Mouse (Mus musculus) spleen, adult 10 weeks (tissue): Measurements from ENCODE around the gene Fam53b. TPM values are rescaled to one million over a fixed set of nuclear protein-coding genes. Genes with fewer than 3 reads are reported as not detected.

Experiments used
- polyA plus RNA-seq: library from polyadenylated mRNA; stranded (reverse); fragments of 350-450 nt; fragmentation: Illumina TruSeq; extraction: RNeasy Lipid Tissue Mini Kit (QIAGEN cat#74804); gene quantifications from one replicate; pipeline ENCODE4 v1.2.3, GENCODE M21; 2015; ENCODE audit warnings: low replicate concordance; ENCODE audit not compliant: insufficient read depth

Gene Fam53b
- 28.2 TPM for polyA plus RNA-seq

GRCm38 (mm10) chr7:132813416-132814088 lies at the start of gene Fam53b:
Gene Fam53b (minus strand): TSS chr7:132813886.

GRCm38 (mm10) chr7:132859042-132859958 lies 45.6 kb upstream of the Fam53b start, which contains the start of gene Abraxas2:
Gene Abraxas2 (plus strand): TSS chr7:132859225.

GRCm38 (mm10) chr7:132852173-132852844 lies 38.6 kb upstream of the Fam53b start, which contains the start of gene Eef1akmt2:
Gene Eef1akmt2 (minus strand): TSS chr7:132852673.

Other genes starting within 250 kb of the Fam53b start
- 113 TPM for gene Oat, start 237.5 kb downstream of the Fam53b start, polyA plus RNA-seq
- 0.14 TPM for gene Nkx1-2, start 214.2 kb downstream of the Fam53b start, polyA plus RNA-seq
- 5.9 TPM for gene Lhpp, start 203.2 kb downstream of the Fam53b start, polyA plus RNA-seq
- 36.0 TPM for gene Eef1akmt2, start 38.8 kb upstream of the Fam53b start, polyA plus RNA-seq
- 47.0 TPM for gene Abraxas2, start 45.3 kb upstream of the Fam53b start, polyA plus RNA-seq
- 38.9 TPM for gene Zranb1, start 117.3 kb upstream of the Fam53b start, polyA plus RNA-seq